Mouse (Mus musculus): ENCODE results near the gene Myo1g. TPM values are rescaled to one million over a fixed set of nuclear protein-coding genes. Genes with fewer than 3 reads are reported as not detected.
A peak's percentile ranks its signal among the peaks of the same experiment; 100 is the strongest.

The Myo1g gene
- polyA plus RNA-seq (2012; rRNA removed) = 3.2 and 10.3 TPM in 2 replicates

DNA sequence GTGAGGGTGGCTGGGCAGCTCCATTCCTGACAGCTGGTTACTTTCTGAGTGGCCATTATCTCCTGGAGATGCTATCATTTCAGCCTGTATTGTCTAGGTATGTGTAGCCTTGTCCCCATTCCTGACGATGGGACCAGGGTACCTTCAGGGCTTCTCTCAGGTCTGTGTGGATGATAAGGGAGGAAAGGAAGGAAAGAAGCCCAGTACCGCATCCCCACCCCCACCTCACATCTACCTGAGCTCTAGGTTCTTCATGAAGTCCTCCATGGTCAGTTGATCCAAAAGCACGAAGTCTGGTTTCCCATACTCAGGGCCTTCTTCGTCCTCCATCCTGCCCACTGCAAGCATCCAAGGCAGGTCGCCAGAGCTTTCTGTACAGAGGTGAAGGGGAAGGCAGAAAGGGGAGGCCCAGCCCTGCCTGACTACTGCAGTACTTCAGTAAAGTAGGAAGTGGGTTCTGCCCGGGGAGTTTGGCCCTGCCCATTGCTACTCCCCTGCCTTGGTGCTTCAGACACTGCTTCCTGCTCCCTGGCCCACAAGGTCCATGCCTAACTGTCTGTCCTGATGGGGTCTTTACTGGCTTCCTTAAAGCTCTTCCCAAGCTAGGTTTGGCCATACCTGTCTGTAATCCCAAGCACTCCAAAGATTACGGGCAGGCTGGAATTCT lies at the start of gene Myo1g:
Gene Myo1g (minus strand): TSS at position 459 of the 667 bp plus-strand sequence.
- H3K4me3 ChIP-seq (ENCODE audit: insufficient read depth, low read depth, low read length) = no peak within 1 kb of the TSS
- no peaks in the 10 kb centered on the region for H3K4me1 ChIP-seq (ENCODE audit: control insufficient read depth, insufficient read depth, low read length)
- H3K27ac ChIP-seq (ENCODE audit: insufficient read depth, low read depth, low read length) = no peak within 1 kb of the TSS
- no peaks in the 10 kb centered on the region for H3K27me3 ChIP-seq (replicated peaks; ENCODE audit: control insufficient read depth, insufficient read depth, low read length)
- TF ChIP-seq CTCF (conservative IDR thresholded peaks at IDR 0.05; ENCODE audit: insufficient read depth, insufficient read length, low read depth, low read length) (no peak), POLR2A (IDR thresholded peaks at IDR 0.05; ENCODE audit: low read depth, low read length) (no peak)
- 66% methylated on average over 7 of the region's 7 CpGs for WGBS
- no peak for DNase-seq
- H3K36me3 ChIP-seq (ENCODE audit: control insufficient read depth, insufficient read depth, low read length) = peaks cover 3% of the 10 kb centered on the region

GRCm38 (mm10) chr11:6569410-6569777 lies 48.6 kb upstream of the Myo1g start:
- Histone ChIP-seq H3K4me1 (ENCODE audit: control insufficient read depth, insufficient read depth, low read length) (no peaks in the 10 kb centered on the region), H3K36me3 (ENCODE audit: control insufficient read depth, insufficient read depth, low read length) (no peaks in the 10 kb centered on the region), H3K27ac (ENCODE audit: insufficient read depth, low read depth, low read length) (no peak overlapping the region), H3K27me3 (replicated peaks; ENCODE audit: control insufficient read depth, insufficient read depth, low read length) (no peaks in the 10 kb centered on the region), H3K4me3 (ENCODE audit: insufficient read depth, low read depth, low read length) (no peak overlapping the region)
- TF ChIP-seq CTCF (conservative IDR thresholded peaks at IDR 0.05; ENCODE audit: insufficient read depth, insufficient read length, low read depth, low read length) (no peak), POLR2A (IDR thresholded peaks at IDR 0.05; ENCODE audit: low read depth, low read length) (no peak)
- no peak for DNase-seq
- WGBS = 47% methylated on average over 3 of the region's 3 CpGs

DNA sequence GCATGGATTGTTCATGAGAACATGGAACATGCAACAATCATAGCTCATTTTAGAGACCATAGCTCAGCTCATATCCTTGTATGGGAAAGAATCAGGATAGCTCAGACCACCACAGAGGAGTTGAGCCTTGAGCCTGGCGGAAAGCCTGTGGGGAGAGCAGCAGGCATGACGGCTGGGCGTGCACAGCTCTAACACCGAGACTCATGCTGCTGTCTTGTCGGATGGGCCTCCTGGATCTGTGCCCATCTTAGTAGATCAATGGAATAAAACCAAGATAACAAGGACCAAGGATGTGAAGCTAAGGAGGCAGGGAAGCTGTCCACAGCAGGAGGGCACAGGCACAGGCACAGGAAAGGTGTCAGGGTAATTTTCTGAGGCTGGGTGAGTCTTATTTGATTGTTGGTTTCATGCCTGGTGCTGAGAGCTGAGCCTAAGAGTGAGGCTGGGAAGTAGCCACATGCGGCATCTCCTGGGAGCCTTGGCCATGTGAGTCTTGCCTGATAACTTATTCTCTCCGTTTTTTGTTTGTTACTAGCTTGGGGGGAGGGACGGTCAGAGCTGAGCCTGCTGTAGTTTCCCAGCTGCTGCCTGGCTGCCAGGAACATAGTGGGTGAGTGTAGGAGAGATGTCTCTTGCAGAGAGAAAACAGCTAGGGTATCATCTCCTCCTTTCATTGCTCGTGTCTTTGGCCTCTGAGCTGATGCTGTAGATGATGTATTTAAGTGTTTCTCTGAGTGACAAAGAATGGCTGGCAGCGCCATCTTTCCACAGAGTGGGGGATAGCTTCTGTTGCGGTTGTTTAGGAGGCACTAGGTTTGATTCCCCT lies 48.0 kb upstream of the Myo1g start:
- no peak overlapping the region for H3K4me3 ChIP-seq (ENCODE audit: insufficient read depth, low read depth, low read length)
- TF ChIP-seq POLR2A (IDR thresholded peaks at IDR 0.05; ENCODE audit: low read depth, low read length) (no peak), CTCF (conservative IDR thresholded peaks at IDR 0.05; ENCODE audit: insufficient read depth, insufficient read length, low read depth, low read length) (peak; percentile 31)
- H3K27me3 ChIP-seq (replicated peaks; ENCODE audit: control insufficient read depth, insufficient read depth, low read length) = no peaks in the 10 kb centered on the region
- no peak for DNase-seq
- H3K27ac ChIP-seq (ENCODE audit: insufficient read depth, low read depth, low read length) = no peak overlapping the region
- H3K36me3 ChIP-seq (ENCODE audit: control insufficient read depth, insufficient read depth, low read length) = no peaks in the 10 kb centered on the region
- no peaks in the 10 kb centered on the region for H3K4me1 ChIP-seq (ENCODE audit: control insufficient read depth, insufficient read depth, low read length)
- 64% methylated on average over 11 of the region's 11 CpGs for WGBS

- no peak overlapping the region for H3K4me3 ChIP-seq (ENCODE audit: insufficient read depth, low read depth, low read length)
- H3K27me3 ChIP-seq (replicated peaks; ENCODE audit: control insufficient read depth, insufficient read depth, low read length) = no peaks in the 10 kb centered on the region
- H3K4me1 ChIP-seq (ENCODE audit: control insufficient read depth, insufficient read depth, low read length) = no peaks in the 10 kb centered on the region
- 71% methylated on average over 8 of the region's 8 CpGs for WGBS
- TF ChIP-seq POLR2A (IDR thresholded peaks at IDR 0.05; ENCODE audit: low read depth, low read length) = no peak
- TF ChIP-seq CTCF (conservative IDR thresholded peaks at IDR 0.05; ENCODE audit: insufficient read depth, insufficient read length, low read depth, low read length) = no peak
- no peak overlapping the region for H3K27ac ChIP-seq (ENCODE audit: insufficient read depth, low read depth, low read length)
- no peak for DNase-seq
- H3K36me3 ChIP-seq (ENCODE audit: control insufficient read depth, insufficient read depth, low read length) = no peaks in the 10 kb centered on the region
Observed at GRCm38 (mm10) chr11:6567951-6568350, 47.2 kb upstream of the Myo1g start.

DNA sequence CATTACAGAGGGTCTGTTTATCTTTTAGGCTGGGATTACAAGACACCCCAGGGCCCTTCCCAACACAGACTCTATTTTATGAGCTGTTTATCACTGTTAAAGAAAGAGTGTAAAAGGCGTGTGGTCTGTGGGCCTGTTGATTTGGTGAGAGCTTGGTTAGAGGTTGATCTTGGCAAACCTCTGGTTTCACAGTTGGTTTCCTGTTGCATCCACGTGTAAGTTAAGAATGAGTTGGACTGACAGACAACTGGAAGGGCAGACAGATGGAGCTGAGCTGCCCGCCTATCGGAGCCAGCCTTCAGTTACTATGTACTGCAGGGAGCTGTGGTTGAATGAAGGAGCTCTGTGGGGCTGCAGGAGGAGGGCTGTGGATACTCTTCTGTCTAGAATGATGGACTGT lies 45.7 kb upstream of the Myo1g start:
- DNase-seq = no peak
- no peaks in the 10 kb centered on the region for H3K4me1 ChIP-seq (ENCODE audit: control insufficient read depth, insufficient read depth, low read length)
- TF ChIP-seq POLR2A (IDR thresholded peaks at IDR 0.05; ENCODE audit: low read depth, low read length) (no peak), CTCF (conservative IDR thresholded peaks at IDR 0.05; ENCODE audit: insufficient read depth, insufficient read length, low read depth, low read length) (no peak)
- H3K27me3 ChIP-seq (replicated peaks; ENCODE audit: control insufficient read depth, insufficient read depth, low read length) = no peaks in the 10 kb centered on the region
- H3K27ac ChIP-seq (ENCODE audit: insufficient read depth, low read depth, low read length) = no peak overlapping the region
- no peaks in the 10 kb centered on the region for H3K36me3 ChIP-seq (ENCODE audit: control insufficient read depth, insufficient read depth, low read length)
- 69% methylated on average over 4 of the region's 4 CpGs for WGBS
- no peak overlapping the region for H3K4me3 ChIP-seq (ENCODE audit: insufficient read depth, low read depth, low read length)

DNA sequence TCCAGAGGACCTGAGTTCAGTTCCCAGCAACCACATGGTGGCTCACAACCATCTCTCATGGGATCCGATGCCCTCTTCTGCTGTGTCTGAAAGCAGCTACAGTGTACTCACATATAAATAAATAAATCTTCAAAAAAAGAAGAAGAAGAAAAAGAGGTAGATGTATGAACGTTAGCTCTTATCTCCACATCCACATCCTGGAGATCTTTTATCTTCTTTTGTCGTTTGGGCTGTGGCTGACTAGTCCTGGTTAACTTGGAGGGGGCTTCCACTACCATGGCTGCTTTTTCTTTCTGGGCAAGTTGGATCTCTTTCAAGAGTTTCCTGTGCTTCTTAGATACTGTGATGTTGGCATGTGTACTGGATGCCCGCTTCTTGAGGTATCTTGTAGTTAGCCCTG lies 42.4 kb upstream of the Myo1g start:
- DNase-seq = no peak
- no peaks in the 10 kb centered on the region for H3K36me3 ChIP-seq (ENCODE audit: control insufficient read depth, insufficient read depth, low read length)
- H3K27me3 ChIP-seq (replicated peaks; ENCODE audit: control insufficient read depth, insufficient read depth, low read length) = no peaks in the 10 kb centered on the region
- no peak overlapping the region for H3K4me3 ChIP-seq (ENCODE audit: insufficient read depth, low read depth, low read length)
- no peak for TF ChIP-seq CTCF (conservative IDR thresholded peaks at IDR 0.05; ENCODE audit: insufficient read depth, insufficient read length, low read depth, low read length)
- TF ChIP-seq POLR2A (IDR thresholded peaks at IDR 0.05; ENCODE audit: low read depth, low read length) = no peak
- H3K27ac ChIP-seq (ENCODE audit: insufficient read depth, low read depth, low read length) = no peak overlapping the region
- WGBS = 85% methylated on average over 4 of the region's 4 CpGs
- H3K4me1 ChIP-seq (ENCODE audit: control insufficient read depth, insufficient read depth, low read length) = 0 out of 2 replicates have a peak, but pooled peaks cover 2% of the 10 kb centered on the region

GRCm38 (mm10) chr11:6562359-6562758 lies 41.6 kb upstream of the Myo1g start:
- Histone ChIP-seq H3K27ac (ENCODE audit: insufficient read depth, low read depth, low read length) (no peak overlapping the region), H3K4me3 (ENCODE audit: insufficient read depth, low read depth, low read length) (no peak overlapping the region), H3K27me3 (replicated peaks; ENCODE audit: control insufficient read depth, insufficient read depth, low read length) (no peaks in the 10 kb centered on the region), H3K36me3 (ENCODE audit: control insufficient read depth, insufficient read depth, low read length) (no peaks in the 10 kb centered on the region), H3K4me1 (ENCODE audit: control insufficient read depth, insufficient read depth, low read length) (0 out of 2 replicates have a peak, but pooled peaks cover 2% of the 10 kb centered on the region)
- 83% methylated on average over 6 of the region's 6 CpGs for WGBS
- TF ChIP-seq CTCF (conservative IDR thresholded peaks at IDR 0.05; ENCODE audit: insufficient read depth, insufficient read length, low read depth, low read length) = no peak
- no peak for TF ChIP-seq POLR2A (IDR thresholded peaks at IDR 0.05; ENCODE audit: low read depth, low read length)
- DNase-seq = no peak
